Mouse (Mus musculus) spleen, adult 2 months (tissue): ENCODE results near the gene Igfbpl1.

ENCODE experiments used
- CTCF ChIP-seq: fragments of 200-500 bp; IDR thresholded peaks from 2 replicates; pipeline ENCODE4 v1.5.1; 2011; ENCODE audit warnings: mild to moderate bottlenecking, inconsistent platforms; ENCODE audit not compliant: insufficient read depth, insufficient read length, insufficient replicate concordance; ENCODE audit errors: extremely low read depth
- POLR2A ChIP-seq: fragments of 200-500 bp; IDR thresholded peaks from 2 replicates; pipeline ENCODE4 v1.6.1; 2011; ENCODE audit warnings: low read depth, low read length, inconsistent platforms

DNA sequence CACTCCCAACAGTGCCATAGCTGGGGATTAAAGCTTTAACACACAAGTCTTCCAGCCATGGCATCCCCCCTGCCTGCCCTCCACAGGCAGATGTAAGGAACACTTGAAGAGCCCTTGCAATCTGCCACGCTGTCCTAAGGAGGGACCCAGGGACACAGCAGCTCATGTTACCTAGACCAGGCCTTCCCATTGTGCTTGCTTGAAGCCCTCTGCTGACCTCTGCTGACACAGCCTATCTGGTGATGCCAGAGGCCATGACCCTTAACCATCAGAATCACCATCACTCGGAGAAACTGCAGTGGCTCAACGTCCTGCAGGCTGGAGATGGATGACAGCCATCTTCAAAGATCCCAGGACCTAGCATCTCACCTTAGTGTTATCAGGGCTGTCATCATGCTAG is 4.7 kb downstream of the Igfbpl1 start:
- TF ChIP-seq POLR2A (no peak), CTCF (no peak)
